Mouse (Mus musculus) gastrocnemius, postnatal 4 days (tissue): ENCODE measurements around the gene Trmt1l. TPM values are rescaled to one million over a fixed set of nuclear protein-coding genes. Genes with fewer than 3 reads are reported as not detected.

Source experiments
- DNase-seq, 2 experiments: peaks; one replicate each; pipeline ENCODE4 v3.0.0; 2021 to 2022; ENCODE audit warnings: low spot score in 2 of 2, mixed read lengths in 2 of 2
- microRNA-seq: library from miRNA; unstranded; fragments of <30 nt; microRNA quantifications from one replicate; pipeline ENCODE4 v1.2.0, GENCODE M21; 2021
- total RNA-seq, 2 experiments: library from RNA; stranded (reverse); gene quantifications; 2 replicates each; pipeline ENCODE4 v1.2.3; 2021

Trmt1l gene
- total RNA-seq, 2 experiments from 2014 or later: 14.5 to 17.4 TPM

- no peak for DNase-seq
Observed at GRCm38 (mm10) chr1:151493826-151494225, 65.5 kb downstream of the Trmt1l start.

GRCm38 (mm10) chr1:151494711-151495110, 66.4 kb downstream of the Trmt1l start:
- no peak for DNase-seq

GRCm38 (mm10) chr1:151495635-151496285, 67.4 kb downstream of the Trmt1l start:
- no peak for DNase-seq

DNA sequence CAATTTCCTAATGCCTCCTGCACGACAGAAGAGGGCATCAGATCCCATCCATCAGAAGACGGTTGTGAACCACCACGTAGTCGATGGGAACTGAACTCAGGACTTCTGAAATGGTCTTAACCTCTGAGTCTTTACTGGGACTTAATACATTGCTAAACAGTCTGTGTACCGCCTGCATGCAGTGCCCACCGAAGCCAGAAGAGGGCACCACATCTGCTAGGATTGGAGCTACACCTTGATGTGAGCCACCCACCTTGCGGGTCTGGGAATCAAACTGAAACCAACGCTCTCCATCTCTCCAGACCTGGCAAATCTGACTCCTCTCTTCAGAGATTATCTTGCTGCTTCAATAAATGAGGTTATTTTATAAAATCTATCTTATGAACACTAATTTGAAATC, 68.7 kb downstream of the Trmt1l start:
- peak in 1 of 2 experiments; percentile 44 for DNase-seq

- no peak for DNase-seq
Observed at GRCm38 (mm10) chr1:151497942-151498341, 69.6 kb downstream of the Trmt1l start.

- DNase-seq: no peak
Observed at GRCm38 (mm10) chr1:151498381-151498780, 70.0 kb downstream of the Trmt1l start.

DNA sequence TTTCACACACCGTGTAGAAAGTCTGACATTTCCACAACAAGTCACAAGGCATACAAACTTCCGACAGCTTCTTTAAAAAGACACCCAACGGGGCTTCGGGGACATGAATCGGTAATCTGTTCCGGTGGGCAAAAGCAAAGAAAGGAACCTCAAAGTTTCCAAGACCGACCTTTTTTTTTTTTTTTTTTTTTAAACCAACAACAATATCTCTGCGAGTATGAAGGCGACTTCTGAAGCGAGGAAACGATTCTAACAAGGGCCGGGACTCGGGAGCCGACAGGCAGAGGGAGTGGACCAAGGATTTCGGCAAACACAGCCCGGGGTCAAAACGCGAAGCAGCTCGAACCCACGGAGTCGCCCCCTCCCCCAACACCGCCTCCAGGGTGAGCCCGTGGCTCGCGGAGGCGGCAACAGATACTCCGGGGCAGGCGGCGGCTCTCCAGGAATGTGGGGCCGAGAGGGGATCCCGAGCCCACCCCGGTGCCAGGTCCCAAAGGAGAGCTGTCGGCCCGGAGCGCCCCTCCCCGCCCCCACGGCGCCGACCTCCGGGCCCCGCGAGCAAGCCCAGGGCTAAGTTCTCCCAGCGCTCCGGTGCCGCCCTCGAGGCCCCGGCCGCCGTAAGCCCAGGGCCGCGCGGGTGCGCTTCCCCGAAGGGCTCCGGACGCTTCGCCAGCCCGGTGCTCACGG, 71.6 kb downstream of the Trmt1l start:
- DNase-seq: peak; percentile 35 to 57

- peak; percentile 91 to 96 for DNase-seq
Observed at GRCm38 (mm10) chr1:151500531-151501361, 72.4 kb downstream of the Trmt1l start, which contains the start of gene Rnf2. TSS of gene Rnf2 (minus strand) at chr1:151500955.

Small RNA genes lying within 50 kb of the gene (microRNA-seq; reads per million reads assigned to microRNA genes)
- gene Mir7682: not detected

Other genes starting within 250 kb of the Trmt1l start
- gene Gm47985, start 246.0 kb upstream of the Trmt1l start, total RNA-seq: under 1 TPM; 0.16 to 0.47 TPM
- gene Gm8947, start 236.2 kb upstream of the Trmt1l start, total RNA-seq: not detected
- gene Gm47995, start 230.1 kb upstream of the Trmt1l start, total RNA-seq: not detected
- gene 3110040M04Rik, start 224.4 kb upstream of the Trmt1l start, total RNA-seq: not detected
- not detected for gene Gm47996, start 218.4 kb upstream of the Trmt1l start, total RNA-seq
- 100 to 1,000 TPM; 108 to 124 TPM for gene Ivns1abp, start 84.1 kb upstream of the Trmt1l start, total RNA-seq
- 1 to 10 TPM; 7.7 to 9.8 TPM for gene Swt1, start 87 bp upstream of the Trmt1l start, total RNA-seq
- 10 to 100 TPM; 31.8 to 37.4 TPM for gene Rnf2, start 72.4 kb downstream of the Trmt1l start, total RNA-seq
- gene Fam129a, start 142.6 kb downstream of the Trmt1l start, total RNA-seq: 10 to 100 TPM; 55.7 to 66.2 TPM